Mouse (Mus musculus): ENCODE measurements at regions not wholly inside any gene's neighbourhood (a gene's known extent, or its start where the extent isn't known, plus 50 kb on each side); places are given as distances from the start of the nearest gene placed in this dataset.
A peak's percentile ranks its signal among the peaks of the same experiment; 100 is the strongest.

- Histone ChIP-seq H3K9ac (replicated peaks) (no peak overlapping the region), H3K4me1 (peaks cover 14% of the 10 kb centered on the region; the same call in 1 of the 2 replicates), H3K9me3 (replicated peaks) (no peaks in the 10 kb centered on the region), H3K36me3 (no peaks in the 10 kb centered on the region), H3K27ac (replicated peaks) (no peak overlapping the region), H3K4me2 (no peak overlapping the region), H3K27me3 (replicated peaks) (no peaks in the 10 kb centered on the region), H3K4me3 (replicated peaks) (no peak overlapping the region)
- WGBS = 40% methylated on average over 7 of the region's 7 CpGs
- 0 out of 2 replicates have a peak, but pooled peaks have one; percentile 23 for ATAC-seq (ENCODE audit: low FRiP score)
Observed at GRCm38 (mm10) chr16:49965528-49966250, 165.4 kb downstream of the Cd47 start.

DNA sequence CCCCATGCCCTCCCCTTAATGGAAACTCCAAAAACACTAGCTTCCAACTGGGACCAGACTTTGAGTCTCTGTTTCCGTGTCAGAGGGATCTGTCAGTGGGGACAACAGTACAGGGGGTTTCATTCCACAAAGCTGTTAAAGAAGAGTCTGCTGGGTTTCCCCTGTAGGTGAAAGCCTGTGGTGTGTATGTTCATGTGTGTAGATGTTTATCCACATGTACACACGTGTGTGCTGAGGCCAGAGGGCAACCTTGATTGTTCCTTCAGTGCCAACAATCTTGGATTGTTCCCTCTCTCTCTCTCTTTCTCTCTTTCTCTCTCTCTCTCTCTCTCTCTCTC, 165.9 kb downstream of the Cd47 start:
- 64% methylated on average over 2 of the region's 2 CpGs for WGBS
- no peak for ATAC-seq (ENCODE audit: low FRiP score)
- H3K4me1 ChIP-seq = peaks cover 14% of the 10 kb centered on the region; the same call in 1 of the 2 replicates
- H3K9ac ChIP-seq (replicated peaks) = no peak overlapping the region
- H3K36me3 ChIP-seq = no peaks in the 10 kb centered on the region
- no peak overlapping the region for H3K4me3 ChIP-seq (replicated peaks)
- no peak overlapping the region for H3K27ac ChIP-seq (replicated peaks)
- no peaks in the 10 kb centered on the region for H3K27me3 ChIP-seq (replicated peaks)
- H3K9me3 ChIP-seq (replicated peaks) = no peaks in the 10 kb centered on the region
- no peak overlapping the region for H3K4me2 ChIP-seq

DNA sequence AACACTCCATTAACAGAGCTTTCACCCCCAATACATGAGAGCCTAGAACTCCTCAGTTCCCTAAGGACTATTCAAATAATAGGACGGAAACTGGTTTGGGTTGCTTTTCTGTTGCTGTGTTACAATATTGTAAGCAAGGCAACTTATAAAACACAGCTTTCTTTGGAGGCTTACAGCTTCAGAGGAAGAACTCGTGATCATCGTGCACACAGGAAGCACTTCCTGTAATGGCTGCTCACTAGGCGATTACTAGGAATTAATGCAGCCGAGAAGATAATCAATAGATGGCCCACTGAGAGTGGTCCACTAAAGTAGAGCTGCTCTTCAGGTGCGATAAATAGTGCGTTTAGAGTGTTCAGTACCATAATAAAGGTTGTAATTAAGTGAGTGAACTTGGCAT, 166.8 kb downstream of the Cd47 start:
- no peak overlapping the region for H3K27ac ChIP-seq (replicated peaks)
- 76% methylated on average over 7 of the region's 7 CpGs for WGBS
- H3K4me2 ChIP-seq = no peak overlapping the region
- peaks cover 14% of the 10 kb centered on the region; the same call in 1 of the 2 replicates for H3K4me1 ChIP-seq
- no peak overlapping the region for H3K9ac ChIP-seq (replicated peaks)
- H3K4me3 ChIP-seq (replicated peaks) = no peak overlapping the region
- H3K36me3 ChIP-seq = no peaks in the 10 kb centered on the region
- no peaks in the 10 kb centered on the region for H3K9me3 ChIP-seq (replicated peaks)
- no peaks in the 10 kb centered on the region for H3K27me3 ChIP-seq (replicated peaks)
- ATAC-seq (ENCODE audit: low FRiP score) = no peak

- WGBS = 84% methylated on average over 4 of the region's 4 CpGs
- no peaks in the 10 kb centered on the region for H3K36me3 ChIP-seq
- ATAC-seq (ENCODE audit: low FRiP score) = no peak
Observed at GRCm38 (mm10) chr16:49968291-49968870, 168.0 kb downstream of the Cd47 start.

GRCm38 (mm10) chr16:49969035-49969434, 168.7 kb downstream of the Cd47 start:
- Histone ChIP-seq H3K36me3 (no peaks in the 10 kb centered on the region), H3K27ac (replicated peaks) (no peak overlapping the region), H3K4me3 (replicated peaks) (no peak overlapping the region), H3K27me3 (replicated peaks) (no peaks in the 10 kb centered on the region), H3K9ac (replicated peaks) (no peak overlapping the region), H3K4me2 (no peak overlapping the region), H3K4me1 (peaks cover 14% of the 10 kb centered on the region; the same call in 1 of the 2 replicates), H3K9me3 (replicated peaks) (no peaks in the 10 kb centered on the region)
- ATAC-seq (ENCODE audit: low FRiP score) = no peak
- WGBS = 97% methylated on average over 4 of the region's 4 CpGs

More at GRCm38 (mm10) chr16:49968291-49968870, 168.0 kb downstream of the Cd47 start:
- no peak overlapping the region for H3K27ac ChIP-seq (replicated peaks)
- H3K9ac ChIP-seq (replicated peaks) = no peak overlapping the region
- no peak overlapping the region for H3K4me3 ChIP-seq (replicated peaks)
- no peaks in the 10 kb centered on the region for H3K27me3 ChIP-seq (replicated peaks)
- H3K9me3 ChIP-seq (replicated peaks) = no peaks in the 10 kb centered on the region
- H3K4me1 ChIP-seq = peaks cover 14% of the 10 kb centered on the region; the same call in 1 of the 2 replicates
- no peak overlapping the region for H3K4me2 ChIP-seq

- H3K27me3 ChIP-seq (replicated peaks) = no peaks in the 10 kb centered on the region
- no peaks in the 10 kb centered on the region for H3K9me3 ChIP-seq (replicated peaks)
- H3K4me2 ChIP-seq = no peak overlapping the region
- no peak for ATAC-seq (ENCODE audit: low FRiP score)
- no peak overlapping the region for H3K4me3 ChIP-seq (replicated peaks)
- H3K27ac ChIP-seq (replicated peaks) = no peak overlapping the region
- no peak overlapping the region for H3K9ac ChIP-seq (replicated peaks)
- peaks cover 7% of the 10 kb centered on the region; the same call in 1 of the 2 replicates for H3K4me1 ChIP-seq
- WGBS = 97% methylated on average over 2 of the region's 2 CpGs
- H3K36me3 ChIP-seq = no peaks in the 10 kb centered on the region
Observed at GRCm38 (mm10) chr16:49969693-49970296, 169.5 kb downstream of the Cd47 start.

GRCm38 (mm10) chr16:49970297-49970804, 170.0 kb downstream of the Cd47 start:
- Histone ChIP-seq H3K9me3 (replicated peaks) (no peaks in the 10 kb centered on the region), H3K27ac (replicated peaks) (no peak overlapping the region), H3K27me3 (replicated peaks) (no peaks in the 10 kb centered on the region), H3K9ac (replicated peaks) (no peak overlapping the region), H3K4me3 (replicated peaks) (no peak overlapping the region), H3K4me1 (peaks cover 5% of the 10 kb centered on the region; the same call in 1 of the 2 replicates), H3K4me2 (no peak overlapping the region), H3K36me3 (no peaks in the 10 kb centered on the region)
- WGBS = 76% methylated on average over 2 of the region's 2 CpGs
- no peak for ATAC-seq (ENCODE audit: low FRiP score)

GRCm38 (mm10) chr16:49971141-49971555, 170.8 kb downstream of the Cd47 start:
- Histone ChIP-seq H3K27ac (replicated peaks) (no peak overlapping the region), H3K4me2 (no peak overlapping the region), H3K36me3 (no peaks in the 10 kb centered on the region), H3K9me3 (replicated peaks) (no peaks in the 10 kb centered on the region), H3K27me3 (replicated peaks) (no peaks in the 10 kb centered on the region), H3K9ac (replicated peaks) (no peak overlapping the region), H3K4me3 (replicated peaks) (no peak overlapping the region), H3K4me1 (no peaks in the 10 kb centered on the region)
- no peak for ATAC-seq (ENCODE audit: low FRiP score)
- WGBS = 95% methylated on average over 3 of the region's 3 CpGs

DNA sequence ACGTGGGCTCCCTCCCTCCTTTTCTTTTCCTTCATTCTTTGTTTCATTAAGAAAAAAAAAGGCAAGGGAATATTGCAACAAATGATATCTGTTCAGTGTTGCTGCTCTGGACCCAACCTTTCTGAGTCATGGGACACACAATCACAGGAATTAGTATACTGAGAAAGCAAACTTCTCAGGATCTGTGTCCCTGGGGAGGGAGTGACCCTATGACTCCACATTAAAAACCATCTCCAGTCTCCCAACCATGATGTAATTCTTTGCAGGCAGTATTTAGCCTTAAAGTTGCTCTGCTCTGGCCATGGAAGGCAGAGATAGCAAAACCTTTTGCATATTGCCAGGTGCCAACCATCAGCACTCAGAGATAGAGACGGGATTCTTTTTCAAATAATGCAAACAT, 176.9 kb downstream of the Cd47 start:
- no peak for ATAC-seq (ENCODE audit: low FRiP score)
- no peaks in the 10 kb centered on the region for H3K4me1 ChIP-seq
- no peaks in the 10 kb centered on the region for H3K27me3 ChIP-seq (replicated peaks)
- no peaks in the 10 kb centered on the region for H3K36me3 ChIP-seq
- no peak overlapping the region for H3K4me2 ChIP-seq
- H3K4me3 ChIP-seq (replicated peaks) = no peak overlapping the region
- H3K27ac ChIP-seq (replicated peaks) = no peak overlapping the region
- H3K9ac ChIP-seq (replicated peaks) = no peak overlapping the region
- 91% methylated on average over 2 of the region's 2 CpGs for WGBS
- H3K9me3 ChIP-seq (replicated peaks) = no peaks in the 10 kb centered on the region

GRCm38 (mm10) chr16:49979426-49979940, 179.2 kb downstream of the Cd47 start:
- no peaks in the 10 kb centered on the region for H3K36me3 ChIP-seq
- no peaks in the 10 kb centered on the region for H3K9me3 ChIP-seq (replicated peaks)
- no peak overlapping the region for H3K27ac ChIP-seq (replicated peaks)
- H3K4me1 ChIP-seq = no peaks in the 10 kb centered on the region
- no peak for ATAC-seq (ENCODE audit: low FRiP score)
- WGBS = 81% methylated on average over 4 of the region's 4 CpGs
- H3K4me2 ChIP-seq = no peak overlapping the region
- H3K27me3 ChIP-seq (replicated peaks) = no peaks in the 10 kb centered on the region
- H3K4me3 ChIP-seq (replicated peaks) = no peak overlapping the region
- H3K9ac ChIP-seq (replicated peaks) = no peak overlapping the region

GRCm38 (mm10) chr16:49980178-49980646, 179.9 kb downstream of the Cd47 start:
- peaks cover 5% of the 10 kb centered on the region; the same call in 1 of the 2 replicates for H3K4me1 ChIP-seq
- 47% methylated on average over 10 of the region's 10 CpGs for WGBS
- peak; percentile 47; the same call in 1 of the 2 replicates for ATAC-seq (ENCODE audit: low FRiP score)
- H3K4me2 ChIP-seq = no peak overlapping the region
- no peak overlapping the region for H3K4me3 ChIP-seq (replicated peaks)
- no peak overlapping the region for H3K9ac ChIP-seq (replicated peaks)
- no peaks in the 10 kb centered on the region for H3K9me3 ChIP-seq (replicated peaks)
- no peaks in the 10 kb centered on the region for H3K27me3 ChIP-seq (replicated peaks)
- H3K27ac ChIP-seq (replicated peaks) = peak overlapping the region; percentile 52; the same call in 1 of the 2 replicates
- H3K36me3 ChIP-seq = no peaks in the 10 kb centered on the region
